Mouse (Mus musculus) lung, adult 2 months (tissue): ENCODE data around the gene Kpna1.
"Not testable (repeated sequence)": the region's sequence is repeated elsewhere in the genome, so short reads cannot be mapped to it uniquely, and the experiment has no call there.

Experiments used
- CTCF ChIP-seq: fragments of 200-500 bp; IDR thresholded peaks from 2 replicates; pipeline ENCODE4 v1.5.1; 2011; ENCODE audit warnings: mild to moderate bottlenecking, low read length, control low read depth; ENCODE audit not compliant: insufficient read depth
- POLR2A ChIP-seq: fragments of 200-500 bp; IDR thresholded peaks from 2 replicates; pipeline ENCODE4 v1.6.1; 2011; ENCODE audit warnings: low read depth, mild to moderate bottlenecking, control low read depth, low read length, borderline replicate concordance; ENCODE audit errors: extremely low read depth

DNA sequence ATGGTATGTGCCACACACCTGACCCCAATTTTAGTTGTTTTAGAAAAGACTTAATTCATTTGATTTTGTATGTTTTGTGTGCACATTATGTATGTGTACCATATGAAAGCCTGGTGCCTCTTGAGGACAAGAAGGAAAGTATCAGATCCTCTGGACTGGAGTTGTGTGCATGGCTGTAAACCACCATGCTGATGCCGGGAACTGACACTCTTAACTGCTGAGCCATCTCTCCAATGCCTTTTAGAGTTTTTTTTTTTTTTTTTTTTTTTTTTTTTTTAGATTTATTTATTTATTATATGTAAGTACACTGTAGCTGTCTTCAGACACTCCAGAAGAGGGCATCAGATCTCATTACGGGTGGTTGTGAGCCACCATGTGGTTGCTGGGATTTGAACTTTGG, 49.6 kb downstream of the Kpna1 start:
- not testable (repeated sequence) for TF ChIP-seq CTCF, POLR2A
